Mouse (Mus musculus) layer of hippocampus, adult 11-12 months (tissue): ENCODE results near the gene Retreg3.
A peak's percentile ranks its signal among the peaks of the same experiment; 100 is the strongest.
"Not testable (repeated sequence)": the region's sequence is repeated elsewhere in the genome, so short reads cannot be mapped to it uniquely, and the experiment has no call there.

Experiments used
- DNase-seq: peaks from one replicate; pipeline ENCODE4 v3.0.0; 2022; ENCODE audit warnings: low spot score

Gene Retreg3

GRCm38 (mm10) chr11:101119761-101120544 is at the start of gene Retreg3, which contains the start of gene Tubg1:
TSS of gene Retreg3 (minus strand) at chr11:101119893.
TSS of gene Tubg1 (plus strand) at chr11:101119938.
- peak; percentile 100 for DNase-seq

- no peak for DNase-seq
These were observed 48.7 kb upstream of the Retreg3 start for GRCm38 (mm10) chr11:101168301-101168980.

- no peak for DNase-seq
These were observed 48.2 kb upstream of the Retreg3 start for GRCm38 (mm10) chr11:101167963-101168300.

GRCm38 (mm10) chr11:101167211-101167962 is 47.7 kb upstream of the Retreg3 start:
- no peak for DNase-seq

- DNase-seq = no peak
These were observed 46.7 kb upstream of the Retreg3 start for GRCm38 (mm10) chr11:101166357-101166756.

GRCm38 (mm10) chr11:101164677-101165580 is 45.2 kb upstream of the Retreg3 start:
- no peak for DNase-seq

GRCm38 (mm10) chr11:101164351-101164665 is 44.6 kb upstream of the Retreg3 start:
- DNase-seq = no peak

GRCm38 (mm10) chr11:101163476-101164350 is 44.0 kb upstream of the Retreg3 start:
- DNase-seq = no peak

GRCm38 (mm10) chr11:101162772-101163171 is 43.1 kb upstream of the Retreg3 start:
- DNase-seq = no peak

- DNase-seq = no peak
These were observed 42.6 kb upstream of the Retreg3 start for GRCm38 (mm10) chr11:101162301-101162700.

GRCm38 (mm10) chr11:101161551-101161950 is 41.9 kb upstream of the Retreg3 start:
- no peak for DNase-seq

- DNase-seq = not testable (repeated sequence)
These were observed 41.4 kb upstream of the Retreg3 start for GRCm38 (mm10) chr11:101160981-101161505.

GRCm38 (mm10) chr11:101160151-101160550 is 40.5 kb upstream of the Retreg3 start:
- not testable (repeated sequence) for DNase-seq

- DNase-seq = peak; percentile 76
These were observed 36.2 kb upstream of the Retreg3 start, which contains the start of gene Tubg2 for GRCm38 (mm10) chr11:101155728-101156371. TSS of gene Tubg2 (plus strand) at chr11:101155907.

- no peak for DNase-seq
These were observed 35.5 kb upstream of the Retreg3 start for GRCm38 (mm10) chr11:101155151-101155550.

GRCm38 (mm10) chr11:101154648-101155047 is 35.0 kb upstream of the Retreg3 start:
- DNase-seq = no peak

GRCm38 (mm10) chr11:101152825-101153224 is 33.1 kb upstream of the Retreg3 start:
- DNase-seq = no peak

GRCm38 (mm10) chr11:101151063-101151462 is 31.4 kb upstream of the Retreg3 start:
- no peak for DNase-seq

- DNase-seq = no peak
These were observed 29.7 kb upstream of the Retreg3 start for GRCm38 (mm10) chr11:101149178-101150105.
